Mouse (Mus musculus) spleen, adult 2 months (tissue): ENCODE results near the gene Srbd1.

ENCODE experiments used
- CTCF ChIP-seq: fragments of 200-500 bp; IDR thresholded peaks from 2 replicates; pipeline ENCODE4 v1.5.1; 2011; ENCODE audit warnings: mild to moderate bottlenecking, inconsistent platforms; ENCODE audit not compliant: insufficient read depth, insufficient read length, insufficient replicate concordance; ENCODE audit errors: extremely low read depth
- POLR2A ChIP-seq: fragments of 200-500 bp; IDR thresholded peaks from 2 replicates; pipeline ENCODE4 v1.6.1; 2011; ENCODE audit warnings: low read depth, low read length, inconsistent platforms

- TF ChIP-seq CTCF, result no peak
- no peak for TF ChIP-seq POLR2A
Observed at GRCm38 (mm10) chr17:86175516-86175915, 30.5 kb upstream of the Srbd1 start.
